Mouse (Mus musculus) E14TG2a.4 (cell line): ENCODE data around the gene Coro7.
A peak's percentile ranks its signal among the peaks of the same experiment; 100 is the strongest.

Experiments
- H3K27me3 ChIP-seq: 2 replicates; pipeline ENCODE4 v1.6.1; 2014; ENCODE audit warnings: low read length, control low read depth; ENCODE audit not compliant: insufficient read depth
- H3K36me3 ChIP-seq: 2 replicates; pipeline ENCODE4 v1.6.1; 2014; ENCODE audit warnings: low read length, control low read depth; ENCODE audit not compliant: insufficient read depth
- H3K4me1 ChIP-seq: replicated peaks from 2 replicates; pipeline ENCODE4 v1.6.1; 2014; ENCODE audit warnings: low read depth, low read length, control low read depth
- H3K4me3 ChIP-seq: replicated peaks from 2 replicates; pipeline ENCODE4 v1.5.1; 2014; ENCODE audit warnings: mild to moderate bottlenecking, low read length
- H3K9me3 ChIP-seq: 2 replicates; pipeline ENCODE4 v1.6.1; 2014; ENCODE audit warnings: low read length, control low read depth
- CTCF ChIP-seq: conservative IDR thresholded peaks from 2 replicates; pipeline ENCODE4 v1.5.1; 2014; ENCODE audit warnings: low read length
- NANOG ChIP-seq: IDR thresholded peaks from 2 replicates; pipeline ENCODE4 v1.6.1; 2014; ENCODE audit warnings: borderline replicate concordance, low read length, mixed read lengths
- POU5F1 ChIP-seq: IDR thresholded peaks from 2 replicates; pipeline ENCODE4 v1.6.1; 2014; ENCODE audit warnings: low read length, borderline replicate concordance

Coro7 gene

DNA sequence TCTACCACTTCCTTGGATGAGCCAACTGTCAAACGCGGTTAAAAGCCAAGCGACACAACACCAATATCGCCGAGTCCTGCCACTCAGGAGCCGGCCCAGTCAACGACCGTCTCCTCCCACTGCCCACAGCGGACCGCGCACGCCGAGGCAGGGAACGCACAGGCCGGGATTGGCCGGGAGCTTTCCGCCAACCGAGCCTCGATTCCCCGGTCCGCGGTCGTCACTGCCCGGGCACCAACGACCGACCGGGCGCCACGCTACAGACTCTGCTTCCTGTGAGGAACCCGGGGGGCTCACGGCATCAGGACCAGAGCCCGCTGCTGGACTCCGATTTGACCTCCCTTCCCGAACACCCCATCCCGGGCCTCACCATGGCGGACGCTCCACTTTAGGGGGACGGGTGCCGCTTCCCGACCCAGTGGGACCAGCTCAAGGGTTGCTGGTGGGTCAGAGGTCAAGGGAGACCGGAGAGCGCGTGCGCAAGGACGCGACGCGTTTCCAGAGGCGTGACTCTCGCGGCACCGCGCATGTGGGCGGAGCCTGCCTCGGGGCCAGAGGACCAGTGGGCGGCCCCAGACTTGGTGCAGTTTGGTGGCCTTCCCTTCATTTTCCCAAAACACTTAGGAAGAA lies 55.0 kb downstream of the Coro7 start, which contains the start of gene Pam16:
Gene Pam16, minus strand, starts transcription at position 508 of the 630 bp plus-strand sequence.
- Histone ChIP-seq H3K4me1 (peaks cover 82% of the 10 kb centered on the region), H3K9me3 (no peaks in the 10 kb centered on the region), H3K36me3 (peaks cover 62% of the 10 kb centered on the region), H3K27me3 (no peaks in the 10 kb centered on the region), H3K4me3 (peak within 1 kb of the TSS; percentile 92)
- no peak for TF ChIP-seq CTCF
- no peak for TF ChIP-seq POU5F1
- TF ChIP-seq NANOG = no peak

GRCm38 (mm10) chr16:4624074-4624473 lies 55.5 kb downstream of the Coro7 start:
- H3K4me3 ChIP-seq = peak overlapping the region; percentile 92
- TF ChIP-seq NANOG = no peak
- TF ChIP-seq CTCF = no peak
- no peak for TF ChIP-seq POU5F1
- no peaks in the 10 kb centered on the region for H3K27me3 ChIP-seq
- H3K36me3 ChIP-seq = peaks cover 58% of the 10 kb centered on the region
- H3K9me3 ChIP-seq = no peaks in the 10 kb centered on the region
- peaks cover 82% of the 10 kb centered on the region for H3K4me1 ChIP-seq

- Histone ChIP-seq H3K9me3 (no peaks in the 10 kb centered on the region), H3K36me3 (peaks cover 88% of the 10 kb centered on the region), H3K4me1 (peaks cover 77% of the 10 kb centered on the region), H3K4me3 (no peak overlapping the region), H3K27me3 (no peaks in the 10 kb centered on the region)
- TF ChIP-seq CTCF (no peak), NANOG (no peak), POU5F1 (no peak)
These were observed 62.7 kb downstream of the Coro7 start for GRCm38 (mm10) chr16:4616829-4617228.

DNA sequence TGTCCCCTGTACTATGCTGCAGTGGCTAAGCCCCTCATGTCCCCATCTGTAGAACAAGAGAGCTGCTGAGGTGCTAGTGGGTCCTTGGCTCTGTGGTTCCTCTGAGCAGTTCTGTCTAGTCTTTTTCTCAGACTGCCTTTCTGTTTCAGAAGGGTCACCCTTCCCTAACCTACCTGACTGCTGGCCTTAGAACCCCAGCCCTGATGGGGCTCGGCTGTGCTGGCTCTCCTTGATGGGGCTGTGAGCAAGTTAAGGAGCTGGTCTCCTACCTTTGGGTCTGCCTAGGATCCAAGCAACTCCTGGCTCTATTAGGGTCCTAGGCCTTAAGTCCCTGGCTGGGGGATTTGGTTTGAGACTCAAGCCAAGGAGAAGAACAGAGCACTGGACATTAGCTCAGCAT lies 64.3 kb downstream of the Coro7 start:
- H3K4me3 ChIP-seq = no peak overlapping the region
- peaks cover 78% of the 10 kb centered on the region for H3K4me1 ChIP-seq
- TF ChIP-seq NANOG (no peak), CTCF (no peak), POU5F1 (no peak)
- H3K9me3 ChIP-seq = no peaks in the 10 kb centered on the region
- H3K36me3 ChIP-seq = peaks cover 96% of the 10 kb centered on the region
- no peaks in the 10 kb centered on the region for H3K27me3 ChIP-seq

GRCm38 (mm10) chr16:4614639-4615038 lies 64.9 kb downstream of the Coro7 start:
- H3K27me3 ChIP-seq = no peaks in the 10 kb centered on the region
- H3K4me1 ChIP-seq = peaks cover 78% of the 10 kb centered on the region
- no peaks in the 10 kb centered on the region for H3K9me3 ChIP-seq

DNA sequence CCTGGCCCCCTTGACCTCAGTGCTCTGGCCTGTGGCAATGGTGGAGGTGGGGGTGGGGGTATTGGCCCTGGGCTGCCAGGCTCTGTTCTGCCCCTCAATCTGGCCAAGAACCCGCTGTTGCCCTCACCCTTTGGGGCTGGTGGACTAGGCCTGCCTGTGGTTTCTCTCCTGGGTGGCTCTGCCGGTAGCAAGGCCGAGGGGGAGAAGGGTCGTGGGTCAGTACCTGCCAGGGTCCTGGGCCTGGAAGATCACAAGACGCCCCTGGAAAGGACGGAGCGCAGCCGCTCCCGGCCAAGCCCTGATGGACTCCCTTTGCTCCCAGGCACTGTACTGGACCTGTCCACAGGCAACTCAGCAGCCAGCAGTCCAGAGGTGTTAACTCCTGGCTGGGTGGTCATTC lies 65.8 kb downstream of the Coro7 start:
- Histone ChIP-seq H3K27me3 (no peaks in the 10 kb centered on the region), H3K4me1 (peaks cover 78% of the 10 kb centered on the region), H3K36me3 (peaks cover 99% of the 10 kb centered on the region), H3K4me3 (no peak overlapping the region), H3K9me3 (no peaks in the 10 kb centered on the region)
- TF ChIP-seq CTCF = no peak

More at GRCm38 (mm10) chr16:4614639-4615038, 64.9 kb downstream of the Coro7 start:
- TF ChIP-seq CTCF = no peak
- no peak for TF ChIP-seq POU5F1
- TF ChIP-seq NANOG = no peak
- H3K4me3 ChIP-seq = no peak overlapping the region
- H3K36me3 ChIP-seq = peaks cover 97% of the 10 kb centered on the region

GRCm38 (mm10) chr16:4611676-4612075 lies 67.9 kb downstream of the Coro7 start:
- TF ChIP-seq CTCF = peak; percentile 78
- no peak for TF ChIP-seq NANOG
- peaks cover 96% of the 10 kb centered on the region for H3K36me3 ChIP-seq
- peaks cover 78% of the 10 kb centered on the region for H3K4me1 ChIP-seq
- no peaks in the 10 kb centered on the region for H3K9me3 ChIP-seq
- no peaks in the 10 kb centered on the region for H3K27me3 ChIP-seq
- H3K4me3 ChIP-seq = no peak overlapping the region; the same call in 1 of the 2 replicates

GRCm38 (mm10) chr16:4611193-4611592 lies 68.4 kb downstream of the Coro7 start:
- peaks cover 91% of the 10 kb centered on the region for H3K36me3 ChIP-seq
- no peaks in the 10 kb centered on the region for H3K27me3 ChIP-seq
- H3K4me3 ChIP-seq = no peak overlapping the region; the same call in 1 of the 2 replicates
- H3K9me3 ChIP-seq = no peaks in the 10 kb centered on the region
- H3K4me1 ChIP-seq = peaks cover 79% of the 10 kb centered on the region
- TF ChIP-seq POU5F1 = no peak
- no peak for TF ChIP-seq CTCF
- no peak for TF ChIP-seq NANOG

GRCm38 (mm10) chr16:4608532-4609059 lies 71.0 kb downstream of the Coro7 start:
- peak overlapping the region; percentile 49 for H3K4me3 ChIP-seq
- no peaks in the 10 kb centered on the region for H3K27me3 ChIP-seq
- H3K4me1 ChIP-seq = peaks cover 92% of the 10 kb centered on the region
- peaks cover 65% of the 10 kb centered on the region for H3K36me3 ChIP-seq
- H3K9me3 ChIP-seq = no peaks in the 10 kb centered on the region
- no peak for TF ChIP-seq NANOG
- no peak for TF ChIP-seq CTCF
- TF ChIP-seq POU5F1 = no peak
